In genomic region chr1:59492432-59492831, GRCm38 (mm10) we compare ENCODE assay signal across 10 mouse cellular contexts. TPM values are rescaled to one million over a fixed set of nuclear protein-coding genes. Genes with fewer than 3 reads are reported as not detected.
"Had no signal": no experiment of that assay in that cellular context is flagged by ENCODE, and none has a peak within 500 bp of the region (broad histone marks: within the 10 kb centered on the region; RNA-seq: fewer than 3 reads in every experiment).

No protein-coding gene starts in this region.

- ATAC-seq: midbrain, embryonic 13.5 days had no signal

- H3K36me3 ChIP-seq: midbrain, embryonic 13.5 days had no signal

- H3K4me3 ChIP-seq: left cerebral cortex, adult 2 months; limb, embryonic 10.5 days; midbrain, embryonic 13.5 days had no signal

- H3K9me3 ChIP-seq: limb, embryonic 10.5 days; midbrain, embryonic 13.5 days had no signal

- DNase-seq: kidney, adult 11 months; kidney, adult 9 months; kidney, postnatal 14 days; lung, adult 2 months; right cerebral cortex, postnatal 14 days; thymus, postnatal 36 days had no signal

- H3K9ac ChIP-seq: midbrain, embryonic 13.5 days had no signal

- H3K4me2 ChIP-seq: midbrain, embryonic 13.5 days had no signal

- H3K27ac ChIP-seq: left cerebral cortex, adult 2 months; macrophage; midbrain, embryonic 13.5 days had no signal

RNA-seq across cellular contexts. Expression of gene Gm973, which starts 23.6 kb away (rescaled TPM):
- polyA plus RNA-seq: macrophage had no signal
